ENCODE assay signal across 23 mouse cellular contexts in the genomic region with DNA sequence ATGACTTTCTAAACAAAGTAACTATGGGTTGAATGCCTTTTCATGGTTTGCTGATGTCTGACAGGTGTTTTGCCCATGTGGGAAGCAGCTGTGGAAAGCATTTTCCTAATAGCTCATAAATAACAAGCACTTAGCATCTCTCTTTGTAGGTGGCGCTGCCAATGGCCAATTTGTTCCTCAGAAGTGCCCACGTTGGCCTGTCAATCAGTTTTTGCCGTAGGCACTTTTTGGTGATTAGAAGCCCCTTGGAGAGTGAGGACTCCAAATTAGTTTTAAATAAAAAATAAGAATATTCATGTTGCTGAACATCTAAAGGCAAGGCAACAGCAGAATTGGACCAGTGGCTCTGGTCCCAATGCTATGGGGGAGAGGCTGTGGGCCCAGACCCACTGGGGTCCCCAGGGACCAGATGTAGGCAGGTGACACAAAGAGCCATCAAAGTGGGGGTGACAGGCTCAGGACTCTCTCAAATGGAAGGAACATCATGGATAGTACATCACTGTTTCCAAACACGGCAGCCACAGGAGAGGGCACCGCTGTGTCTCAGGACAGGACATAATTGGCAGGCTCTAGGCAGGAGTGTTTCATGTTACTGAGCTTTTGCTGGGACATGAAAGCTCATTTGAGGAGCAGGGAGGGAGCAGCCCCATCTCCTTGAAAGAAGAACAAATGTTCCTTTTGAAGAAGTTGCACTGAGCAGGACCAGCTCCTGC. TPM values are rescaled to one million over a fixed set of nuclear protein-coding genes. Genes with fewer than 3 reads are reported as not detected.
"Had no signal": no experiment of that assay in that cellular context is flagged by ENCODE, and none has a peak within 500 bp of the region (broad histone marks: within the 10 kb centered on the region; RNA-seq: fewer than 3 reads in every experiment).

No protein-coding gene starts in this region.

- H3K9me3 ChIP-seq: intestine, embryonic 15.5 days; kidney, embryonic 15.5 days; neural tube, embryonic 13.5 days had no signal

- H3K36me3 ChIP-seq: intestine, embryonic 15.5 days; kidney, embryonic 15.5 days; neural tube, embryonic 13.5 days had no signal

- H3K9ac ChIP-seq: intestine, embryonic 15.5 days; kidney, embryonic 15.5 days; liver, embryonic 14.5 days; liver, postnatal 0 days; lung, embryonic 14.5 days; neural tube, embryonic 13.5 days had no signal

- H3K4me1 ChIP-seq: intestine, embryonic 15.5 days; kidney, embryonic 15.5 days had no signal

- DNase-seq: thymus, adult 18-20 months; thymus, postnatal 36 days had no signal

- H3K27ac ChIP-seq: intestine, embryonic 15.5 days; kidney, embryonic 15.5 days; liver, embryonic 14.5 days; neural tube, embryonic 13.5 days had no signal

- H3K4me2 ChIP-seq: intestine, embryonic 15.5 days; kidney, embryonic 15.5 days; lung, embryonic 14.5 days; neural tube, embryonic 13.5 days had no signal

- H3K4me3 ChIP-seq: intestine, embryonic 15.5 days; kidney, embryonic 15.5 days; myocyte; neural tube, embryonic 13.5 days had no signal

- ATAC-seq: intestine, embryonic 15.5 days; liver, postnatal 0 days; lung, postnatal 0 days had no signal

RNA-seq across cellular contexts. Expression of gene Bhlhe23, which starts 21.6 kb away (rescaled TPM):
- total RNA-seq: layer of hippocampus, adult 8-10 months; left cerebral cortex, adult 8-10 months; left cerebral cortex, postnatal 14 days; left cerebral cortex, postnatal 4 days; liver, adult 2 months; megakaryocyte-erythroid progenitor cell, adult 5-6 weeks; monocyte, adult 5-6 weeks; neutrophil, adult 5-6 weeks had no signal
- polyA plus RNA-seq: intestine, embryonic 15.5 days; kidney, embryonic 15.5 days; limb, embryonic 14.5 days; liver, adult 2 months; liver, embryonic 14.5 days; liver, postnatal 0 days; lung, embryonic 14.5 days; lung, postnatal 0 days; myocyte; small intestine, adult 2 months; spleen, adult 2 months; stomach, embryonic 16.5 days; urinary bladder, adult 2 months had no signal
